In the genomic region with DNA sequence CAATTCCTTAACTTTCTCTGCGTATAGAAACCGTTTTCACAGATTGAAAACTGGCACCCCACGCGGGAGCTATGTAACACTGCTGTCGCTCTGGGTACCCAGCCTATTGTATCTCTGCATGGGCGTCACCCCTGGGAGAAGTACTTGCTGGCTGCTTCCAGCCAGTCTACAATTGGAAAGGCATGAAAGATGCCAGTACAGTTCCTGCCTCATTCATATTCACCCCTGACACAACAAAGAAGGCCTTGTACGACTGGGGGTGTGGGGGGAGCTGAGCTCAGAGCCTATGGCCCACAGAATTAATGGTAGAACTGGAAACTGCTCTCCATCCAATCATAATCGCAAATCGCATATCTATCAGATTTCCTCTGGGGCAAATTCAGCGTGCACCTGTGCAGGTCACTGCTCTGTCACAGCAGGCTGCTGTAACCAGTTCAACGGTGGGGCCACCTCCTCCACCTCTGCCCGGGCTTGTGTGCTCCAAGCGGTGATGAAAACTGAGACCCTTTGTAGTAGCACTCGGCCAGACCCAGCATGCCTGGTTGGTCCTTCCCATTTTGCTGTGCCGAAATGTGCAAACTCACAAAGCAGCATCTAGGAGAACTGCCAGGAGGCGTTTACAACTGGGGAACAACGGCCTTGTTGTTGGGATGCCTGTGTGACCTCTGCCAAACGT, we compare ENCODE assay signal across 8 mouse cellular contexts. TPM values are rescaled to one million over a fixed set of nuclear protein-coding genes. Genes with fewer than 3 reads are reported as not detected.
A peak's percentile ranks its signal among the peaks of the same experiment; 100 is the strongest.
DNase-seq lines count a peak whose midpoint lies in the region; ATAC-seq and TF ChIP-seq lines count a peak whose summit lies in the region.

No protein-coding gene starts in this region.

- H3K27ac ChIP-seq in midbrain, embryonic 11.5 days (ENCODE audit: low read depth, low read length), result no peak overlapping the region
- H3K27ac ChIP-seq in midbrain, embryonic 10.5 days (replicated peaks), result no peak overlapping the region
- peak overlapping the region; percentile 83 for H3K27ac ChIP-seq in hindbrain, embryonic 12.5 days
- H3K27ac ChIP-seq in limb, embryonic 10.5 days, result peak overlapping the region; percentile 69
- H3K27ac ChIP-seq in stomach, postnatal 0 days (replicated peaks), result no peak overlapping the region

- no peak overlapping the region for H3K4me2 ChIP-seq in midbrain, embryonic 11.5 days
- 0 out of 2 replicates have a peak overlapping the region, but pooled peaks have one; percentile 8 for H3K4me2 ChIP-seq in hindbrain, embryonic 12.5 days (replicated peaks)
- no peak overlapping the region for H3K4me2 ChIP-seq in stomach, postnatal 0 days (replicated peaks; ENCODE audit: low read depth)

- DNase-seq in midbrain, embryonic 11.5 days (ENCODE audit: low spot score, missing footprints), result peak; percentile 75
- DNase-seq in midbrain, embryonic 10.5 days (ENCODE audit: low spot score), result no peak
- no peak for DNase-seq in limb, embryonic 10.5 days (ENCODE audit: low spot score)
- no peak for DNase-seq in stomach, postnatal 0 days (ENCODE audit: low spot score)
- no peak for DNase-seq in MN1 (ENCODE audit: low spot score)
- no peak for DNase-seq in gastrocnemius, postnatal 10 days
- DNase-seq in spleen, postnatal 36 days (ENCODE audit: low spot score in 2 of 2), result no peak

- no peak overlapping the region for H3K4me3 ChIP-seq in midbrain, embryonic 11.5 days (ENCODE audit: low read depth, low read length)
- H3K4me3 ChIP-seq in midbrain, embryonic 10.5 days, result no peak overlapping the region
- no peak overlapping the region for H3K4me3 ChIP-seq in hindbrain, embryonic 12.5 days
- no peak overlapping the region for H3K4me3 ChIP-seq in limb, embryonic 10.5 days
- H3K4me3 ChIP-seq in stomach, postnatal 0 days (ENCODE audit: low read depth, low read length), result no peak overlapping the region

- no peaks in the 10 kb centered on the region for H3K9me3 ChIP-seq in midbrain, embryonic 11.5 days (ENCODE audit: control insufficient read depth, low read length)
- H3K9me3 ChIP-seq in midbrain, embryonic 10.5 days (replicated peaks), result no peaks in the 10 kb centered on the region
- no peaks in the 10 kb centered on the region for H3K9me3 ChIP-seq in hindbrain, embryonic 12.5 days (replicated peaks)
- no peaks in the 10 kb centered on the region for H3K9me3 ChIP-seq in limb, embryonic 10.5 days (replicated peaks)
- H3K9me3 ChIP-seq in stomach, postnatal 0 days (ENCODE audit: control insufficient read depth, low read length), result no peaks in the 10 kb centered on the region

- no peak overlapping the region for H3K9ac ChIP-seq in midbrain, embryonic 11.5 days (ENCODE audit: low read length)
- H3K9ac ChIP-seq in hindbrain, embryonic 12.5 days, result no peak overlapping the region
- no peak overlapping the region for H3K9ac ChIP-seq in stomach, postnatal 0 days (ENCODE audit: low read length)

- no peaks in the 10 kb centered on the region for H3K36me3 ChIP-seq in midbrain, embryonic 11.5 days (ENCODE audit: control insufficient read depth, insufficient read depth, low read length)
- peaks cover 22% of the 10 kb centered on the region for H3K36me3 ChIP-seq in midbrain, embryonic 10.5 days
- H3K36me3 ChIP-seq in hindbrain, embryonic 12.5 days, result peaks cover 14% of the 10 kb centered on the region; the same call in 1 of the 2 replicates
- peaks cover 15% of the 10 kb centered on the region for H3K36me3 ChIP-seq in limb, embryonic 10.5 days
- H3K36me3 ChIP-seq in stomach, postnatal 0 days (ENCODE audit: control insufficient read depth, insufficient read depth, low read length), result peaks cover 6% of the 10 kb centered on the region; the same call in 1 of the 2 replicates

- 82% methylated on average over 18 of the region's 18 CpGs for WGBS in midbrain, embryonic 11.5 days
- 81% methylated on average over 18 of the region's 18 CpGs for WGBS in midbrain, embryonic 10.5 days
- 51% methylated on average over 18 of the region's 18 CpGs for WGBS in hindbrain, embryonic 12.5 days
- WGBS in limb, embryonic 10.5 days, result 74% methylated on average over 18 of the region's 18 CpGs
- WGBS in stomach, postnatal 0 days, result 61% methylated on average over 18 of the region's 18 CpGs

- no peak for TF ChIP-seq EP300 in stomach, postnatal 0 days (optimal IDR thresholded peaks at IDR 0.05)

- no peak for TF ChIP-seq CTCF in stomach, postnatal 0 days (IDR thresholded peaks at IDR 0.05; ENCODE audit: low read depth)

- ATAC-seq in midbrain, embryonic 11.5 days (ENCODE audit: low FRiP score), result no peak
- peak; percentile 95 for ATAC-seq in hindbrain, embryonic 12.5 days (ENCODE audit: low FRiP score)
- peak; percentile 53; the same call in 1 of the 2 replicates for ATAC-seq in stomach, postnatal 0 days (ENCODE audit: low FRiP score, low TSS enrichment)

- no peaks in the 10 kb centered on the region for H3K4me1 ChIP-seq in midbrain, embryonic 11.5 days (ENCODE audit: control insufficient read depth, insufficient read depth, low read length)
- no peaks in the 10 kb centered on the region for H3K4me1 ChIP-seq in midbrain, embryonic 10.5 days
- peaks cover 12% of the 10 kb centered on the region for H3K4me1 ChIP-seq in hindbrain, embryonic 12.5 days
- peaks cover 6% of the 10 kb centered on the region; the same call in 1 of the 2 replicates for H3K4me1 ChIP-seq in limb, embryonic 10.5 days
- no peaks in the 10 kb centered on the region for H3K4me1 ChIP-seq in stomach, postnatal 0 days (replicated peaks; ENCODE audit: control insufficient read depth, insufficient read depth)

- no peaks in the 10 kb centered on the region for H3K27me3 ChIP-seq in midbrain, embryonic 11.5 days (ENCODE audit: control insufficient read depth, insufficient read depth, low read length)
- H3K27me3 ChIP-seq in midbrain, embryonic 10.5 days (ENCODE audit: low read depth, poor library complexity, severe bottlenecking), result no peaks in the 10 kb centered on the region
- no peaks in the 10 kb centered on the region for H3K27me3 ChIP-seq in hindbrain, embryonic 12.5 days
- no peaks in the 10 kb centered on the region for H3K27me3 ChIP-seq in limb, embryonic 10.5 days (ENCODE audit: low read depth, poor library complexity, severe bottlenecking)
- H3K27me3 ChIP-seq in stomach, postnatal 0 days (ENCODE audit: control insufficient read depth, insufficient read depth, low read length), result no peaks in the 10 kb centered on the region

RNA-seq across cellular contexts. Expression of gene Psph, which starts 25.2 kb away (rescaled TPM):
- 42.2 and 42.3 TPM in 2 replicates for polyA plus RNA-seq in midbrain, embryonic 11.5 days (2014; fragmentation: Nextera tagmentation; extraction: Ambion mirVana)
- 39.7 and 45.4 TPM in 2 replicates for polyA plus RNA-seq in midbrain, embryonic 10.5 days (2016; fragmentation: Nextera tagmentation; extraction: Ambion mirVana)
- polyA plus RNA-seq in hindbrain, embryonic 12.5 days (2016; fragmentation: Nextera tagmentation; extraction: Ambion mirVana), result 35.3 and 36.4 TPM in 2 replicates
- polyA plus RNA-seq in limb, embryonic 10.5 days (2016; fragmentation: Nextera tagmentation; extraction: Ambion mirVana), result 33.8 and 34.0 TPM in 2 replicates
- polyA plus RNA-seq in stomach, postnatal 0 days (2015; fragmentation: Nextera tagmentation; extraction: Ambion mirVana), result 28.8 and 31.1 TPM in 2 replicates
- 10 to 100 TPM; 15.9 to 18.2 TPM for total RNA-seq in gastrocnemius, postnatal 10 days (2021)

RNA-seq across cellular contexts. Expression of gene Nipsnap2, which starts 37.1 kb away (rescaled TPM):
- 83.6 and 89.0 TPM in 2 replicates for polyA plus RNA-seq in midbrain, embryonic 11.5 days (2014; fragmentation: Nextera tagmentation; extraction: Ambion mirVana)
- 76.3 and 86.3 TPM in 2 replicates for polyA plus RNA-seq in midbrain, embryonic 10.5 days (2016; fragmentation: Nextera tagmentation; extraction: Ambion mirVana)
- polyA plus RNA-seq in hindbrain, embryonic 12.5 days (2016; fragmentation: Nextera tagmentation; extraction: Ambion mirVana), result 81.7 and 94.6 TPM in 2 replicates
- 59.6 and 75.0 TPM in 2 replicates for polyA plus RNA-seq in limb, embryonic 10.5 days (2016; fragmentation: Nextera tagmentation; extraction: Ambion mirVana)
- 87.1 and 92.5 TPM in 2 replicates for polyA plus RNA-seq in stomach, postnatal 0 days (2015; fragmentation: Nextera tagmentation; extraction: Ambion mirVana)
- total RNA-seq in gastrocnemius, postnatal 10 days (2021), result 100 to 1,000 TPM; 407 to 464 TPM

RNA-seq across cellular contexts. Expression of gene Mrps17, which starts 46.7 kb away (rescaled TPM):
- polyA plus RNA-seq in midbrain, embryonic 11.5 days (2014; fragmentation: Nextera tagmentation; extraction: Ambion mirVana), result 180 and 189 TPM in 2 replicates
- 181 and 185 TPM in 2 replicates for polyA plus RNA-seq in midbrain, embryonic 10.5 days (2016; fragmentation: Nextera tagmentation; extraction: Ambion mirVana)
- polyA plus RNA-seq in hindbrain, embryonic 12.5 days (2016; fragmentation: Nextera tagmentation; extraction: Ambion mirVana), result 149 and 151 TPM in 2 replicates
- polyA plus RNA-seq in limb, embryonic 10.5 days (2016; fragmentation: Nextera tagmentation; extraction: Ambion mirVana), result 187 and 191 TPM in 2 replicates
- polyA plus RNA-seq in stomach, postnatal 0 days (2015; fragmentation: Nextera tagmentation; extraction: Ambion mirVana), result 135 and 140 TPM in 2 replicates
- 10 to 100 TPM; 72.1 to 74.5 TPM for total RNA-seq in gastrocnemius, postnatal 10 days (2021)

RNA-seq across cellular contexts. Expression of gene Sept14, which starts 53.7 kb away (rescaled TPM):
- polyA plus RNA-seq in midbrain, embryonic 11.5 days (2014; fragmentation: Nextera tagmentation; extraction: Ambion mirVana), result not detected in 2 replicates
- polyA plus RNA-seq in midbrain, embryonic 10.5 days (2016; fragmentation: Nextera tagmentation; extraction: Ambion mirVana), result not detected in 2 replicates
- not detected in 2 replicates for polyA plus RNA-seq in hindbrain, embryonic 12.5 days (2016; fragmentation: Nextera tagmentation; extraction: Ambion mirVana)
- polyA plus RNA-seq in limb, embryonic 10.5 days (2016; fragmentation: Nextera tagmentation; extraction: Ambion mirVana), result not detected in 2 replicates
- polyA plus RNA-seq in stomach, postnatal 0 days (2015; fragmentation: Nextera tagmentation; extraction: Ambion mirVana), result not detected in 2 replicates
- total RNA-seq in gastrocnemius, postnatal 10 days (2021), result not detected

Comparison
In these comparisons a context has a peak if more than half of its experiments do, and no peak if none do; other contexts are left out.
1. H3K27ac ChIP-seq: peak in hindbrain, embryonic 12.5 days (single experiment) and limb, embryonic 10.5 days (single experiment); none in midbrain, embryonic 11.5 days (single experiment), midbrain, embryonic 10.5 days (single experiment) and stomach, postnatal 0 days (single experiment).